Mouse (Mus musculus) stomach, embryonic 15.5 days (tissue): ENCODE measurements at regions not wholly inside any gene's neighbourhood (a gene's known extent, or its start where the extent isn't known, plus 50 kb on each side); places are given as distances from the start of the nearest gene placed in this dataset.

Experiments used
- ATAC-seq: fragments of 200-750 bp; cut with Nextera tagmentation; 2 replicates; pipeline ENCODE4 v1.8.0; 2017; ENCODE audit warnings: low read depth, moderate number of reproducible peaks, moderate TSS enrichment; ENCODE audit not compliant: insufficient read depth, low FRiP score
- H3K27ac ChIP-seq: fragments of 300-500 bp; sonication (generic); 2 replicates; pipeline ENCODE4 v1.5.1; 2015; ENCODE audit warnings: mild to moderate bottlenecking, inconsistent platforms
- H3K27me3 ChIP-seq: fragments of 300-500 bp; sonication (generic); replicated peaks from 2 replicates; pipeline ENCODE4 v1.6.1; 2015; ENCODE audit warnings: inconsistent platforms
- H3K36me3 ChIP-seq: fragments of 300-500 bp; sonication (generic); 2 replicates; pipeline ENCODE4 v1.6.1; 2015; ENCODE audit warnings: inconsistent platforms
- H3K4me1 ChIP-seq: fragments of 300-500 bp; sonication (generic); 2 replicates; pipeline ENCODE4 v1.6.1; 2015; ENCODE audit warnings: inconsistent platforms
- H3K4me2 ChIP-seq: fragments of 300-500 bp; sonication (generic); 2 replicates; pipeline ENCODE4 v1.6.1; 2015; ENCODE audit warnings: mild to moderate bottlenecking, inconsistent platforms
- H3K4me3 ChIP-seq: fragments of 300-500 bp; sonication (generic); replicated peaks from 2 replicates; pipeline ENCODE4 v1.5.1; 2015; ENCODE audit warnings: inconsistent platforms
- H3K9ac ChIP-seq: fragments of 300-500 bp; sonication (generic); 2 replicates; pipeline ENCODE4 v1.6.1; 2015; ENCODE audit warnings: inconsistent platforms
- H3K9me3 ChIP-seq: fragments of 300-500 bp; sonication (generic); 2 replicates; pipeline ENCODE4 v1.6.1; 2016; ENCODE audit warnings: inconsistent platforms
- WGBS: fragments of 180-500 bp; shearing (Covaris S2); methylation state at CpG from one replicate; pipeline ENCODE4 v1.1.7; 2015; 5-methylcytosine and 5-hydroxymethylcytosine counted together

GRCm38 (mm10) chr12:73830122-73830521, 71.1 kb upstream of the Hif1a start:
- Histone ChIP-seq H3K36me3 (no peaks in the 10 kb centered on the region), H3K27me3 (no peaks in the 10 kb centered on the region), H3K4me2 (no peak overlapping the region), H3K9ac (no peak overlapping the region), H3K4me3 (no peak overlapping the region), H3K27ac (no peak overlapping the region), H3K9me3 (no peaks in the 10 kb centered on the region), H3K4me1 (no peaks in the 10 kb centered on the region)
- no peak for ATAC-seq
- WGBS: 52% methylated on average over 7 of the region's 7 CpGs

- Histone ChIP-seq H3K36me3 (no peaks in the 10 kb centered on the region), H3K4me2 (no peak overlapping the region), H3K27me3 (no peaks in the 10 kb centered on the region), H3K4me3 (no peak overlapping the region), H3K27ac (no peak overlapping the region), H3K9me3 (no peaks in the 10 kb centered on the region), H3K4me1 (no peaks in the 10 kb centered on the region), H3K9ac (no peak overlapping the region)
- WGBS: 72% methylated on average over 10 of the region's 10 CpGs
- ATAC-seq: no peak
Observed at GRCm38 (mm10) chr12:73830551-73831203, 70.5 kb upstream of the Hif1a start.

DNA sequence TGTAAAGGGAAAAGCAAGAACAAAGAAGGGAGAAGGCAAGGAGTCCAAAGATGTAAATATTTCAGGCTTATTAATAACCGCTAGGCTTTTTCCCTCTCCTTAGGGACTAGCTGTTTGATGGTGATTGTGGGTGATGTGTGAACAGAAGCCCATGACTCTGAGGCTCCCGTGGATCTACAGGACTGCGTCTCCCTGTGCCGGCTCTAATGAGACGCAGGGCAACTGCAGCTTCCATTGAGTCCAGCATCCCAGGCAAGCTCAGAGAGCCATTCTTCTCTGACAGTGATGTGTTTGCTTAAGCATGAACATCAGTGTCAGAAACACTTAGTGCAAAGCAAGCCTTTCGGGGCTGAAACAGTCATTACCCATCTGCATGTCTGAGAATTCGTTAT, 70.0 kb upstream of the Hif1a start:
- Histone ChIP-seq H3K9ac (no peak overlapping the region), H3K27ac (no peak overlapping the region), H3K27me3 (no peaks in the 10 kb centered on the region), H3K4me1 (no peaks in the 10 kb centered on the region), H3K36me3 (no peaks in the 10 kb centered on the region), H3K4me3 (no peak overlapping the region), H3K4me2 (no peak overlapping the region), H3K9me3 (no peaks in the 10 kb centered on the region)
- no peak for ATAC-seq
- 69% methylated on average over 7 of the region's 7 CpGs for WGBS

DNA sequence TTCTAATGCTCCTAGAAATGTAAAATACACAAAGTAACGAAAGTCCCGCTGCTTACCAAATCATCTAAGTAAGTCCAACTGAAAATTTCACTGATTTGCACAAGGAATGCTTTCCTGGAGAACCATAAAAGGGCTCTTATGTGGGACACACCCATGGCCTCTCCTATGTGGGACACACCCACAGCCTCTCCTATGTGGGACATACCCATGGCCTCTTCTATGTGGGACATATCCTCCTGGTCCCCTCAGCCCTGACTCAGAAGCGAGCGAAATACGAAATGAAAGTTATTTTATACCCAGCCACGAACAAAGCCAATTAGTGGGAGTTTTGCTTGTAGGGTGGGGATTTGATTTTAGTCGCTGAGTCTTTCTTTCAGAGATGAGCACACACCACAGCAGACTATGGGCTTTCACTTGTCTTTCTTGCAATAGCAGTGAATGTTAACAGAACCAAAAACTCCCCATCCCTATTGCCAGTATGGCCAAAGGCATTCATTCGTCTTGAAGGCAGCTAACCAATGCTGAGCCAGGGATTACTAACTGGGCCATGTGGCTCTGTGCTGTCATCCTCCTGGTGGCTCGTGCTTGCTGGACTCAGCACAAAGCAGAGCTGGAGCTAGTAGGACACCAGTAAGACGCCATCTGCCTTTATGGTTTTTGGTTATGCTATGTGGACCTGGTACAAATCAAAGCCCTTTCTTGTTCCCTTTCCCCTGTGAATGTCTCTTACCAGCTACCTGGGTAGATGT, 69.4 kb upstream of the Hif1a start:
- no peak overlapping the region for H3K27ac ChIP-seq
- ATAC-seq: no peak

DNA sequence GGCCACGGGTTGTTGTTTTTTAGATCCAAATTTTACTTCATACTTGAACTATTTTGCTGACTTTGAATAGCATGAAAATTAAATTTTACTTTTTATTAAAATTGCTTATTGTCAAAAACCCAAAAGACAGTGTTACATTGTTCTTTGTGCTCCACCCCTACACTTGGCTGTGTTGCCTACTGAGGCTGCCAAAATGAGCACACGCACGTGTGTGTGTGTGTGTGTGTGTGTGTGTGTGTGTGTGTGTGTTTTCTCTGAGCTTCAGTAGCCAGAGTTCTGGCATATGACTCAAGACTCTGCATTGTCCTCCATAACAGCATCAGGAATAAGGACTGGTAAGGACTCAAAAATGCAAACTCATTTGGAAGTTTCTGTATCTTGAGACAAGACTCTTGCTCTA, 68.4 kb upstream of the Hif1a start:
- Histone ChIP-seq H3K9ac (no peak overlapping the region), H3K27me3 (no peaks in the 10 kb centered on the region), H3K4me1 (no peaks in the 10 kb centered on the region), H3K9me3 (no peaks in the 10 kb centered on the region), H3K4me2 (no peak overlapping the region), H3K4me3 (no peak overlapping the region), H3K27ac (no peak overlapping the region), H3K36me3 (no peaks in the 10 kb centered on the region)
- WGBS: 77% methylated on average over 3 of the region's 3 CpGs
- no peak for ATAC-seq

More for the DNA sequence above, 69.4 kb upstream of the Hif1a start:
- Histone ChIP-seq H3K27me3 (no peaks in the 10 kb centered on the region), H3K36me3 (no peaks in the 10 kb centered on the region), H3K9me3 (no peaks in the 10 kb centered on the region), H3K9ac (no peak overlapping the region), H3K4me2 (no peak overlapping the region), H3K4me1 (no peaks in the 10 kb centered on the region), H3K4me3 (no peak overlapping the region)
- 83% methylated on average over 10 of the region's 10 CpGs for WGBS

GRCm38 (mm10) chr12:73836132-73836531, 65.0 kb upstream of the Hif1a start:
- ATAC-seq: no peak
- no peaks in the 10 kb centered on the region for H3K27me3 ChIP-seq
- no peaks in the 10 kb centered on the region for H3K9me3 ChIP-seq
- H3K4me3 ChIP-seq: no peak overlapping the region
- H3K27ac ChIP-seq: no peak overlapping the region
- H3K4me1 ChIP-seq: no peaks in the 10 kb centered on the region
- H3K4me2 ChIP-seq: no peak overlapping the region
- no peak overlapping the region for H3K9ac ChIP-seq
- H3K36me3 ChIP-seq: no peaks in the 10 kb centered on the region

DNA sequence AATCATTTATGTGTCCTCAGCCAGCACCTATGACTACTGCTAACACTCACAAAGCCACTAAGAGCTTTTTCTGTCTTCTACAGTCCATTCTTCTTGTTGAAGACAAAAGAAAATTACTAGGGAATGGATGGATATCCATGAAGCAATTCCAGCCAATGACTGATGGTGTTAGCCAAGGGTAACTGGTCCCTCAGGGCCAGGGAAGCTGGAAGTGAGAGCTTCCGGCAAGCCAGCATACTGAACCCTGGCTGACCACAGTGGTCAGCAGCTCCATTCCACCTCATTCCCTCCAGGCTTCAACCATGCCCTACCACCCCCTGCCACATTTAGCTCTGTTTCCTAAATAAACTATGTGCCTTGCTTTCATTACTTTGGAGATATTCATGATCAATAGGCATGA, 64.1 kb upstream of the Hif1a start:
- ATAC-seq: no peak
- H3K4me2 ChIP-seq: no peak overlapping the region
- H3K36me3 ChIP-seq: no peaks in the 10 kb centered on the region
- H3K27ac ChIP-seq: no peak overlapping the region
- no peaks in the 10 kb centered on the region for H3K27me3 ChIP-seq
- no peak overlapping the region for H3K9ac ChIP-seq
- no peak overlapping the region for H3K4me3 ChIP-seq
- 76% methylated on average over 1 of the region's 1 CpGs for WGBS
- no peaks in the 10 kb centered on the region for H3K9me3 ChIP-seq
- H3K4me1 ChIP-seq: no peaks in the 10 kb centered on the region

GRCm38 (mm10) chr12:73837921-73838320, 63.3 kb upstream of the Hif1a start:
- Histone ChIP-seq H3K4me2 (no peak overlapping the region), H3K9me3 (no peaks in the 10 kb centered on the region), H3K36me3 (no peaks in the 10 kb centered on the region), H3K4me1 (no peaks in the 10 kb centered on the region), H3K27me3 (no peaks in the 10 kb centered on the region), H3K27ac (no peak overlapping the region), H3K4me3 (no peak overlapping the region), H3K9ac (no peak overlapping the region)
- no peak for ATAC-seq
- 93% methylated on average over 2 of the region's 2 CpGs for WGBS

DNA sequence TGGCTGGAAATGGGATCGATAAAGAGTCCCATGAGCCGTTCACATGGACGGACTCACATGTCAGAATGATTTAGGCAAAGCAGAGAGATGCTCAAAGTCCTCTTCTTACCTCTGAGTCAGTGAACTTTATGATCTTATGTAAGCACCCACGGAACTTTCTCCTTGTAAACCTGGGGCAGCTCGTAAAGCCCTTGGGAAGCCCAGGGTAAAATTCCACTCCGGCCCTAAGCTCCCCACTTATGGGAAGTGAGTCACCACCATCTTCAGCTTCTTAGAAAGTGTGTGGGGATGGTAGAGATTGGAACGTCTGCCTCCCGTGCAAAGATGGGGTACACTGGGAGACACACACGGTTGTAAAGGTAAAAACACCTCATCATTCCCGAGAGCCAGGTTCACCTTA, 62.8 kb upstream of the Hif1a start:
- H3K4me3 ChIP-seq: no peak overlapping the region
- no peak overlapping the region for H3K4me2 ChIP-seq
- no peaks in the 10 kb centered on the region for H3K27me3 ChIP-seq
- no peak overlapping the region for H3K9ac ChIP-seq
- no peak overlapping the region for H3K27ac ChIP-seq
- H3K4me1 ChIP-seq: no peaks in the 10 kb centered on the region
- no peaks in the 10 kb centered on the region for H3K9me3 ChIP-seq
- H3K36me3 ChIP-seq: no peaks in the 10 kb centered on the region
- 86% methylated on average over 10 of the region's 10 CpGs for WGBS
- ATAC-seq: no peak

DNA sequence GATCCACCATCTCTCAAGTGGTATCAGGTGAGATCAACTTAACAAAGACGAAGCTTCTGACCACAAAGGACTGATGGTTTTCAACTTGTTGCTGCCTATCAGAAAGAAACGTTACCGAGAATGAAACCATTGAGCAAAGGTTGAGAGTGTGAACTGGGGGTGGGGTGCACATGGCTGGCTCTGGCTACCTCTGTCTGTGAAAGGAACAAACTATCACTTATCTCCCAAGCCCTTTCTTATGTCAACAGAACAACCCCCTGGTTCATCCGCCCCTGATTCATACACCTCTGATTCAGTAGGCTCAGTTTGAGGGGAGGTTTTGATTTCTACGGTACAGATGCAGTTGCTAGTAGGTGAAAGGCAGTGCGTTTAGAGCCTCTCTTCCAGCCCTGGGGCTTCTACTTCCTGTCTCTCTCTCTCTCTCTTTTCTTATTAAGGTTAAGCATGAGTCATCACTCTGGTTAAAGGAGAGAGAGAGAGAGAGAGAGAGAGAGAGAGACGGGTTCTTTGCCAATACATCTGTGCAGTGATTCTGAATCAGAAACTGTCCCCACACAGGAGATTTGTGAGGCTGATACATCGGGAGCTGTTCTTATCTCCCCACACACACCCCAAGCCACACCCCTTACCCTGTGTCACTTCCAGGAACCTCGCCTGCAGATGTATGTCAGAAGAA, 59.0 kb upstream of the Hif1a start:
- Histone ChIP-seq H3K9me3 (no peaks in the 10 kb centered on the region), H3K4me3 (no peak overlapping the region), H3K36me3 (no peaks in the 10 kb centered on the region), H3K4me2 (no peak overlapping the region), H3K4me1 (peaks cover 3% of the 10 kb centered on the region; the same call in 1 of the 2 replicates), H3K9ac (no peak overlapping the region), H3K27ac (no peak overlapping the region), H3K27me3 (no peaks in the 10 kb centered on the region)
- ATAC-seq: peak; percentile 60
- WGBS: 43% methylated on average over 9 of the region's 9 CpGs

DNA sequence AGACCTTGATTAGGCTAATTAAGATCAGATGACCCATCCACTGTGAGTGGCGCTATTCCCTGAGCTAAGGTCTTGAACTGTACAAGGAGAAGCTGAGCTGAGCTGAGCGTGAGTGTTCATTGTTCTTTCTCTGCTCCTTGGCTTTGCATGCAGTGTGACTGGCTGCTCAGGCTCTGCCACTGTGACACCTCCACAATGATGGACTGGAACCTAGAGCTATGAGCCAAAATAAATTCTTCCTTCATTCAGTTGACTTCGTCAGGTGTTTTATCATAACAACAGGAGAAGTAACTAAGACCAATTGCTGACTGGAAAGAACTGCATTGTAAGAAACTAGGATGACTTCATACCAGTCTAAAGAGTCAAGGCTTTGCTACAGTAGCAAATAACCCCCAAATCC, 56.4 kb upstream of the Hif1a start:
- no peaks in the 10 kb centered on the region for H3K27me3 ChIP-seq
- H3K36me3 ChIP-seq: no peaks in the 10 kb centered on the region
- no peak overlapping the region for H3K4me2 ChIP-seq
- no peak overlapping the region for H3K4me3 ChIP-seq
- H3K9me3 ChIP-seq: no peaks in the 10 kb centered on the region
- no peak for ATAC-seq
- WGBS: 87% methylated on average over 3 of the region's 3 CpGs
- no peak overlapping the region for H3K9ac ChIP-seq
- H3K4me1 ChIP-seq: peaks cover 7% of the 10 kb centered on the region; the same call in 1 of the 2 replicates
- no peak overlapping the region for H3K27ac ChIP-seq

DNA sequence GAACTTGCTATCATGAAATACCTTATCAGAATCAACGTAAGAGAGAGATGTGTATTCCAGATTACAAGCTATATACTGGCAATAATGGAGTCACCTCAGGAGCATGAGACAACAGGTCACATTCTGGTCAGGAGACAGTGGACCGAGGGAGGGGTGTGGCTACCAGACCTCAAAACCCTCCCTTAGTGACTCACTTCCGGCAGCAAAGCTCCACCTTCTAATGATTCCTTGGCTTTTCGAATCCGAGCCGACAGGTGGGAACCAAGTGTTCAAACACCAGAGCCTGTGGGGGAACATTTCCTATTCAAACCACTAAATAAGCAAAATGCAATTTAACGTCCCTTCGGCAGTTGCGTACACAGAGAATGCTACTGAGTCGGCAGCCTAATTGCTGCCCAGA, 54.5 kb upstream of the Hif1a start:
- H3K4me2 ChIP-seq: peak overlapping the region; percentile 32
- WGBS: 58% methylated on average over 10 of the region's 10 CpGs
- no peaks in the 10 kb centered on the region for H3K36me3 ChIP-seq
- H3K4me3 ChIP-seq: no peak overlapping the region; the same call in 1 of the 2 replicates
- no peaks in the 10 kb centered on the region for H3K27me3 ChIP-seq
- peaks cover 7% of the 10 kb centered on the region; the same call in 1 of the 2 replicates for H3K4me1 ChIP-seq
- H3K9ac ChIP-seq: no peak overlapping the region
- no peaks in the 10 kb centered on the region for H3K9me3 ChIP-seq
- H3K27ac ChIP-seq: no peak overlapping the region
- no peak for ATAC-seq
